Mouse (Mus musculus) bone marrow, adult 2 months (tissue): Measurements from ENCODE around the gene Ttc25. TPM values are rescaled to one million over a fixed set of nuclear protein-coding genes. Genes with fewer than 3 reads are reported as not detected.
"Not testable (repeated sequence)": the region's sequence is repeated elsewhere in the genome, so short reads cannot be mapped to it uniquely, and the experiment has no call there.

ENCODE experiments used
- H3K27ac ChIP-seq: fragments of 200-500 bp; 2 replicates; pipeline ENCODE4 v1.5.1; 2012; ENCODE audit warnings: low read depth, mild to moderate bottlenecking, control low read depth, inconsistent platforms, low read length; ENCODE audit not compliant: control insufficient read depth, poor library complexity, insufficient read depth
- H3K4me1 ChIP-seq: fragments of 200-500 bp; 2 replicates; pipeline ENCODE4 v1.6.1; 2011; ENCODE audit warnings: low read length; ENCODE audit not compliant: control insufficient read depth, insufficient read depth
- H3K4me3 ChIP-seq: fragments of 200-500 bp; replicated peaks from 2 replicates; pipeline ENCODE3; 2011; ENCODE audit warnings: mild to moderate bottlenecking, low read depth, low read length, control low read depth; ENCODE audit not compliant: control insufficient read depth
- CTCF ChIP-seq: fragments of 200-500 bp; IDR thresholded peaks from 2 replicates; pipeline ENCODE4 v1.5.1; 2011; ENCODE audit warnings: low read length, control low read depth; ENCODE audit not compliant: control insufficient read depth, insufficient read depth
- POLR2A ChIP-seq: fragments of 200-500 bp; IDR thresholded peaks from 2 replicates; pipeline ENCODE4 v1.6.1; 2011; ENCODE audit warnings: low read depth, mild to moderate bottlenecking, control low read depth, low read length, borderline replicate concordance; ENCODE audit not compliant: control insufficient read depth
- WGBS: fragments of 180-500 bp; shearing (Covaris S2); methylation state at CpG from one replicate; pipeline ENCODE4 v1.1.7; 2018; 5-methylcytosine and 5-hydroxymethylcytosine counted together
- polyA plus RNA-seq: library from polyadenylated mRNA; stranded (reverse); fragments of >200 nt; gene quantifications from 2 replicates; pipeline ENCODE4 v1.2.4, GENCODE M21; 2011; ENCODE audit warnings: low replicate concordance; ENCODE audit not compliant: missing spikeins, insufficient read depth, insufficient read length

Ttc25 gene
- polyA plus RNA-seq, 1 experiment: 0.35 TPM

DNA sequence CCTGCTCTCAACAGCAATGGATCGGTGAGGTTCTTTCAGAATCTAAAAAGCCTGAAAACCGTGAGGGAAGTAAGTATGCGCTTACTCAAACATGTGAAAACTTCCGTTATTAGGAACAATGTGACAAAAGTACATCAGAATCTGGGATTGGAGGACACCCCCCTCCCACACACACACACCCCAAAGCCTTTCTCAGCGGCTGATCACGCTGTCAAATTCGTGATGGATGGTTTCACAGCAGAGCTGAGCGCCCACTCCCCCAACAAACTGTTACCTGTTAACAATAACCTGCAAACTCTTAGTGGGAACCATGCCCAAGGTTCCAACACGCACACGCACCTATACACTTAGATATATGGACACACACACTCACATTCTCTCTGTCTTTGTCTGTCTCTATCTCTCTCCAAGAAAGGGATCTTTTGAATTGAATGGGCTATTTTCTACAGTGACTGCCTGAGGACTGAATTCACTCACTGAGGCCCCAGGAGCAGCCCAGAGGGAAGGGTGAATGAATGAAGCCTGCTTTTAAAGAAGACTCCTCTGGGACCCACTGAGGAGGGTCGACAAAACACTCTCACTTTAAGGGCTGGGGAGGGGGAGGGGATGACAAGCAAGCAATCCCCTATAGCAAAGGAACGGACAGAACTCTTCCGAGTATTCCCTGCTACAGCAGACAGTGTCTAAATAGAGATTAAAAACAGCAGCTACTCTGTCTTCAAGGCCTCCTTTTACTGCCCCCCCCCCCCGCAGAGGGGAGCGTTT, 19.2 kb upstream of the Ttc25 start:
- TF ChIP-seq POLR2A: no peak
- TF ChIP-seq CTCF: no peak
- Histone ChIP-seq H3K4me3 (no peak overlapping the region), H3K4me1 (peaks cover 6% of the 10 kb centered on the region; the same call in 1 of the 2 replicates), H3K27ac (no peak overlapping the region)
- 58% methylated on average over 15 of the region's 15 CpGs for WGBS

DNA sequence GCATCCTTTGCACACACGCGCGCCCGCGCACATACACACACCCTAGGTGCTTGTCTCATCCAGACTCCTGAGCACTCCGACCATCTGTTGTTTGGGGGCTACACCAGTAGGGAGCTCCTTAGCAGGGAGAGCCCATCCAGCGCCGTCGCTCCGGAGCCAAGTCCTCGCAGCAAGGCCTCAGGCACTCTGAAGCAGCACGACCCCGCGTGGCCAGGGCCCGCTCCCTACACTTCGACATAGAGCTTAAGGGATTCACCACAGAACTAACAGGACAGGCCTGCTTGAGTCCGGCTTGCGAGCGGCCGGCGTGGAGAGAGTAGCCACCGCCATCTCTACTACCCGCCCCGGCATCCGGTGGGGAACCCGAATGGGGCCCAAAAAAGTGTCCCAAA, 18.3 kb upstream of the Ttc25 start:
- peak overlapping the region; percentile 89 for H3K27ac ChIP-seq
- WGBS: under 1% methylated on average over 26 of the region's 26 CpGs
- H3K4me3 ChIP-seq: peak overlapping the region; percentile 97
- TF ChIP-seq POLR2A: no peak
- TF ChIP-seq CTCF: no peak
- H3K4me1 ChIP-seq: peaks cover 6% of the 10 kb centered on the region; the same call in 1 of the 2 replicates

DNA sequence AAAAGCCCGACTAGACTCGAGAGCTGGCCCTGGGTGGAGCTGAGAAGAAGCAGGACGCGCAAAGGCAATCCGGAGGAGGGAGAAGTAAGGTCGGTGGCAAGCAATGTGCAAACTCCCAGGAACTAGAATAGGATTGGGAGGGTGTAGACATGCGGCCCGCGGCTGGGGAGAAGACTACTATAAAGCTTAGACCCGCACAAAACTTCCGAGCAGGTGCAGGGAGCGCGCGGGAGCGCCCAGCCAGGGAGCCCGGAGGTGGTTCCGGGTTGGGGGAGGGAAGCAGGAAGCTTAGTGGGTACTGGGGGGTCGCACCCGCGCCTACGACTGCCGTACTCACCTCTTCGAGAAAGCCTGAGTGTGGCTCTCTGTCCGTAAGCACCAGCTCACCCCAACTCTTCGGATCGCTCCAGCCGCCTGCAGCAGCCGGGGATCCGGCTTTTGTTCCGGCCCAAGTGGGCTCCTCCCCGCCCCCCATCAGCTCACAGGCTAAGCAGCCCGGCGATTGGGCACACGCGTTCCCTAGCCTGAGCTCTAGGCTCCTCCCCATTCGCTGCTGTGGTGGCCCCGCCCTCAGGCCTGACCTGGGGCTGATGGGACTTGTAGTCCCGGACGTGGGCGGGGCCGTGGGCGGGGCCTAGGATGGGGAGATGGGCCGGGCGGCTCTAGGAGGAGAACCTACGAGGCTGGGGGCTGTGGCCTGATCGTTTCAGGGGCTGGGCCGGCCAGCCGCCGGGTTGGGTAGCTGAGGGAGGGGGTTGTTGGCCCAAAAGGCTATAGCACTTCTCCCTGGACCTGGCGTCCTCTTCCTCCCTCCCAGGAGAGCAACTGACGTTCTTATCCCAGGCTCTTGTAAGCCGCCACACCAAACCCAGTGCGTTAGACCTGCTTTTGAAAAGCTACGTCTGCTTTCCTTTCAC, 17.7 kb upstream of the Ttc25 start, which contains the start of gene Acly:
Gene Acly (minus strand): TSS at position 543 of the 917 bp plus-strand sequence.
- H3K27ac ChIP-seq: peak within 1 kb of the TSS; percentile 89
- TF ChIP-seq CTCF (0 out of 2 replicates have a peak, but pooled peaks have one; percentile 6), POLR2A (peak; percentile 96)
- H3K4me3 ChIP-seq: peak within 1 kb of the TSS; percentile 97
- H3K4me1 ChIP-seq: peaks cover 6% of the 10 kb centered on the region; the same call in 1 of the 2 replicates
- WGBS: under 1% methylated on average over 54 of the region's 54 CpGs

DNA sequence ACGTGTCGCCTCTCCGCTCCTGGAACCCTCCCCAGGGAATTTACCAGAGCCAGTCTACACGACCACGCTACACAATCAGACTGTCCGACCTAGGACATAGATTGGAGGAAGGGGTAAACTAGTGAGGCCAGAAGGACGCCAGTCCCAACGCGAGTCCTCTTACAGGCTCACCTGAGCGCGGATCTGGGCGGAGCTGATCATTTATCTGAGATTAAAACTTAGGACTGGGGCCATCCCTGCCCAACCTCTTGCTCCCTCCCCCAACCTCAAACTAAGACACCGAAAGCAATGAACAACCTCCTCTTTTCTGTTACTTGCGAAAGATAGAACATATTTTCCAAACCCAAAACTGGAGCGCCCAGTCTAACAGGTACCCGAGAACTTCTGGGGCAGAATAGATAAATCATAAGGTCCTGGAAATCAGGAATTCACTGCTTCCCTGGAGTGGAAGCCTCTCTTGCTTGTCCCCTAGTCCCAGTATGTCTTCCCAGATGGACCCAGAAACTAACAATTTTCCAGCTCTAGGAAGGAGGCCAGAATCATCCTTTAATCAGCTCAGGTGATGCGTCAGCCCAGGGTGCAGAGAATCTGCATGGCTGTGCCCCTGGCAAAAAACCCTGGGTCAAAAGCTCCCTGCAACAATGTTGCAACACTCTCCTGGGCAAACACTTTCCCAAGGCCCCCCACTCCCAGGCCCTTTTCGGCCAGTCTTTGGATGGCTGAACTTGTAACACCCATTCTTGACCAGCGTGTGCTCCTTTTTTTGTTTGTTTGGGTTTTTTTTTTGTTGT, 16.8 kb upstream of the Ttc25 start:
- TF ChIP-seq POLR2A: no peak
- TF ChIP-seq CTCF: no peak
- Histone ChIP-seq H3K4me3 (peak overlapping the region; percentile 71), H3K4me1 (peaks cover 6% of the 10 kb centered on the region; the same call in 1 of the 2 replicates), H3K27ac (peak overlapping the region; percentile 55; the same call in 1 of the 2 replicates)
- WGBS: 31% methylated on average over 19 of the region's 19 CpGs

DNA sequence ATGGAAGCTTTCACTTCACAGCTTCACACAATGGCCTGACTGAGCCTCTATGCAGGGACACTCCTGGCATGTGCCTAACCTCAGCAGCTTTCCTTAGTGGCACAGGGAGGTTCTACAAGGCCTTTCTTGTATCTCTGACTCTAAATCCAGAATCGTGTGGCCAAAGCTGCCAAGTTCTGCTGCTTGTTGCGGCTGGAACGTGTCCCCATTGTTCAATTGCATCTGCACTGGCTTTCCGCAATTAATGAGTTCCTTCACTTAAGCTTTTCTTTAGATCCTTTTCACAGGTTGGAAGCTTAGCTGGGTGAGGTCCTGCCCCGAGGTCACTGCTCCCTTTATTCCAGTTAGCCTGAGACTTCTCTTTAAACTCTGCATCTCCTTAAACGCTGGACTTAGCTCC, 11.5 kb upstream of the Ttc25 start:
- Histone ChIP-seq H3K4me1 (no peaks in the 10 kb centered on the region), H3K4me3 (no peak overlapping the region), H3K27ac (no peak overlapping the region)
- TF ChIP-seq CTCF (no peak), POLR2A (no peak)
- 86% methylated on average over 6 of the region's 6 CpGs for WGBS

DNA sequence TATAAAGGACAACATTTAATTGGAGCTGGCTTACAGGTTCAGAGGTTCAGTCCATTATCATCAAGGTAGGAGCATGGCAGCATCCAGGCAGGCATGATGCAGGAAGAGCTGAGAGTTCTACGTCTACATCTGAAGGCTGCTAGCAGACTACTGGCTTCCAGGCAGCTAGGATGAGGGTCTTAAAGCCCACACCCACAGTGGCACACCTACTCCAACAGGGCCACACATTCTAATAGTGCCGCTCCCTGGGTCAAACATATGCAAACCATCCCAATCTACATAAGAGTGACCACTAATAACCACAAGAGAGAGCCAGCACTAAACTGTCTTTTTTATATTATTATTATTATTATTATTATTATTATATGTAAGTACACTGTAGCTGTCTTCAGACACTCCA, 11.0 kb upstream of the Ttc25 start:
- H3K4me3 ChIP-seq, H3K27ac ChIP-seq, H3K4me1 ChIP-seq: not testable (repeated sequence)
- 84% methylated on average over 2 of the region's 2 CpGs for WGBS

DNA sequence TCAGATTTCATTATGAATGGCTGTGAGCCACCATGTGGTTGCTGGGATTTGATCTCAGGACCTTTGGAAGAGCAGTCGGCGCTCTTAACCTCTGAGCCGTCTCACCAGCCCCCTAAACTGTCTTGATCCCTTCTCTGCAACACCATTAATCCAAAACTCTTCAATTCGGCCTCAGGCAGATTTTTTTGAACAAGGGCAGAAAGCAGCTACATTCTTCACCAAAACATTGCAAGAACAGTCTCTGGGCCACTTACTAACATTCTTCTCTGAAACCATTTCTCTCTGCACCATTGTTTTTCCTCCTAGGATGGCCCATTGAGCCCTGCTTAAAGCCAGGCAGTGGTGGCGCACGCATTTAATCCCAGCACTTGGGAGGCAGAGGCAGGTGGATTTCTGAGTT, 10.6 kb upstream of the Ttc25 start:
- H3K27ac ChIP-seq, H3K4me3 ChIP-seq, H3K4me1 ChIP-seq: not testable (repeated sequence)
- WGBS: 85% methylated on average over 6 of the region's 6 CpGs

DNA sequence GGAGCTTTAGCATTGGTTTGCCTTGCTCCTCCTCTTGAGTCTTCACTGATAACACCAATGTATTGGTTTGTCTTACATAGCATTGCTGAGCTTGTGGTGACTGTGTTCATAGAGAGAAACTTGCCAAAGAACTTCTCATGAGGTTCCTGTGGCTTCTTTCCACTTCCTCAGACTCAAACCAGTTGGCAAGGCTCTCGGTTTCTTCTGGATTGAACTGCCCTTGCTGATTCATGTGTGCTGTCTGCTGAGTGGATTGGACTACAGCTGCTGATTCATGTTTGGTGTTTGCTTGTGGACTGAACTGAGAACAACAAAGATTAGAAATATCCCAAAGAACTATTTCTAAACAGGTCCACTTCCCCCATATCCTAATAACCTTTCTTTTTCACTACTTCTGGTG, 9.4 kb upstream of the Ttc25 start:
- no peak for TF ChIP-seq POLR2A
- no peak for TF ChIP-seq CTCF
- 0% methylated on average over 1 of the region's 1 CpGs for WGBS
- no peaks in the 10 kb centered on the region for H3K4me1 ChIP-seq
- no peak overlapping the region for H3K27ac ChIP-seq
- H3K4me3 ChIP-seq: no peak overlapping the region
